Mouse (Mus musculus) neural tube, embryonic 12.5 days (tissue): ENCODE results near the gene Aifm1. TPM values are rescaled to one million over a fixed set of nuclear protein-coding genes. Genes with fewer than 3 reads are reported as not detected.
"Not testable (repeated sequence)": the region's sequence is repeated elsewhere in the genome, so short reads cannot be mapped to it uniquely, and the experiment has no call there.

Experiments
- ATAC-seq: fragments of 200-750 bp; cut with Nextera tagmentation; 2 replicates; pipeline ENCODE4 v1.8.0; 2017; ENCODE audit warnings: low read depth, mild to moderate bottlenecking, moderate TSS enrichment, moderate library complexity; ENCODE audit not compliant: low FRiP score
- H3K27ac ChIP-seq: fragments of 300-500 bp; sonication (generic); 2 replicates; pipeline ENCODE4 v1.5.1; 2016
- H3K27me3 ChIP-seq: fragments of 300-500 bp; sonication (generic); replicated peaks from 2 replicates; pipeline ENCODE4 v1.6.1; 2016; ENCODE audit warnings: mild to moderate bottlenecking
- H3K36me3 ChIP-seq: fragments of 300-500 bp; sonication (generic); 2 replicates; pipeline ENCODE4 v1.6.1; 2016; ENCODE audit warnings: mild to moderate bottlenecking
- H3K4me1 ChIP-seq: fragments of 300-500 bp; sonication (generic); 2 replicates; pipeline ENCODE4 v1.6.1; 2016
- H3K4me2 ChIP-seq: fragments of 300-500 bp; sonication (generic); replicated peaks from 2 replicates; pipeline ENCODE4 v1.6.1; 2016; ENCODE audit warnings: mild to moderate bottlenecking
- H3K4me3 ChIP-seq: fragments of 300-500 bp; sonication (generic); 2 replicates; pipeline ENCODE4 v1.5.1; 2016
- H3K9ac ChIP-seq: fragments of 300-500 bp; sonication (generic); 2 replicates; pipeline ENCODE4 v1.6.1; 2016; ENCODE audit warnings: mild to moderate bottlenecking
- H3K9me3 ChIP-seq: fragments of 300-500 bp; sonication (generic); 2 replicates; pipeline ENCODE4 v1.6.1; 2016; ENCODE audit warnings: mild to moderate bottlenecking
- WGBS: fragments of 180-500 bp; shearing (Covaris S2); methylation state at CpG from one replicate; pipeline ENCODE4 v1.1.7; 2016; 5-methylcytosine and 5-hydroxymethylcytosine counted together
- polyA plus RNA-seq: library from polyadenylated mRNA; unstranded; fragments of >200 nt; fragmentation: Nextera tagmentation; extraction: Ambion mirVana; gene quantifications from 2 replicates; pipeline ENCODE4 v1.2.1, GENCODE M21; 2016

Aifm1 gene
- polyA plus RNA-seq, 1 experiment from 2014 or later = 58.8 TPM

GRCm38 (mm10) chrX:48453736-48454494 lies 59.4 kb downstream of the Aifm1 start:
- Histone ChIP-seq H3K4me1 (peaks cover 4% of the 10 kb centered on the region; the same call in 1 of the 2 replicates), H3K9ac (no peak overlapping the region), H3K27me3 (peaks cover 32% of the 10 kb centered on the region), H3K4me2 (peak overlapping the region; percentile 54), H3K36me3 (no peaks in the 10 kb centered on the region), H3K27ac (no peak overlapping the region), H3K9me3 (no peaks in the 10 kb centered on the region), H3K4me3 (peak overlapping the region; percentile 36)
- WGBS = 21% methylated on average over 85 of the region's 91 CpGs
- peak; percentile 59 for ATAC-seq

- H3K36me3 ChIP-seq = no peaks in the 10 kb centered on the region
- no peak for ATAC-seq
- 16% methylated on average over 64 of the region's 71 CpGs for WGBS
- no peak overlapping the region for H3K9ac ChIP-seq
- no peaks in the 10 kb centered on the region for H3K9me3 ChIP-seq
- no peak overlapping the region for H3K27ac ChIP-seq
- peak overlapping the region; percentile 36 for H3K4me3 ChIP-seq
- peak overlapping the region; percentile 54 for H3K4me2 ChIP-seq
- H3K4me1 ChIP-seq = peaks cover 4% of the 10 kb centered on the region; the same call in 1 of the 2 replicates
- peaks cover 32% of the 10 kb centered on the region for H3K27me3 ChIP-seq
Observed at GRCm38 (mm10) chrX:48452931-48453673, 60.3 kb downstream of the Aifm1 start.

- H3K27me3 ChIP-seq = peaks cover 32% of the 10 kb centered on the region
- no peaks in the 10 kb centered on the region for H3K9me3 ChIP-seq
- no peaks in the 10 kb centered on the region for H3K36me3 ChIP-seq
- H3K9ac ChIP-seq = no peak overlapping the region
- H3K27ac ChIP-seq = no peak overlapping the region
- H3K4me3 ChIP-seq = no peak overlapping the region
- peaks cover 4% of the 10 kb centered on the region; the same call in 1 of the 2 replicates for H3K4me1 ChIP-seq
- no peak for ATAC-seq
- 33% methylated on average over 9 of the region's 9 CpGs for WGBS
- peak overlapping the region; percentile 54 for H3K4me2 ChIP-seq
Observed at GRCm38 (mm10) chrX:48452231-48452890, 61.0 kb downstream of the Aifm1 start.

- no peak overlapping the region for H3K27ac ChIP-seq
- H3K9me3 ChIP-seq = no peaks in the 10 kb centered on the region
- peaks cover 27% of the 10 kb centered on the region for H3K27me3 ChIP-seq
- peaks cover 4% of the 10 kb centered on the region; the same call in 1 of the 2 replicates for H3K4me1 ChIP-seq
- H3K36me3 ChIP-seq = no peaks in the 10 kb centered on the region
- H3K4me3 ChIP-seq = no peak overlapping the region
- 22% methylated on average over 10 of the region's 10 CpGs for WGBS
- no peak for ATAC-seq
- H3K9ac ChIP-seq = no peak overlapping the region
- no peak overlapping the region for H3K4me2 ChIP-seq
Observed at GRCm38 (mm10) chrX:48449646-48450045, 63.7 kb downstream of the Aifm1 start.

GRCm38 (mm10) chrX:48444677-48445076 lies 68.7 kb downstream of the Aifm1 start:
- H3K9ac ChIP-seq = no peak overlapping the region
- no peaks in the 10 kb centered on the region for H3K9me3 ChIP-seq
- no peak for ATAC-seq
- no peaks in the 10 kb centered on the region for H3K27me3 ChIP-seq
- H3K4me3 ChIP-seq = no peak overlapping the region
- H3K4me2 ChIP-seq = no peak overlapping the region
- no peak overlapping the region for H3K27ac ChIP-seq
- H3K4me1 ChIP-seq = peaks cover 2% of the 10 kb centered on the region; the same call in 1 of the 2 replicates
- H3K36me3 ChIP-seq = no peaks in the 10 kb centered on the region
- 88% methylated on average over 4 of the region's 4 CpGs for WGBS

GRCm38 (mm10) chrX:48441954-48442353 lies 71.4 kb downstream of the Aifm1 start:
- WGBS = 87% methylated on average over 7 of the region's 7 CpGs
- Histone ChIP-seq H3K4me3 (no peak overlapping the region), H3K9ac (no peak overlapping the region), H3K4me2 (no peak overlapping the region), H3K27me3 (no peaks in the 10 kb centered on the region), H3K4me1 (no peaks in the 10 kb centered on the region), H3K27ac (no peak overlapping the region), H3K36me3 (no peaks in the 10 kb centered on the region), H3K9me3 (no peaks in the 10 kb centered on the region)
- ATAC-seq = no peak

GRCm38 (mm10) chrX:48441548-48441947 lies 71.8 kb downstream of the Aifm1 start:
- Histone ChIP-seq H3K4me2 (no peak overlapping the region), H3K4me3 (no peak overlapping the region), H3K36me3 (no peaks in the 10 kb centered on the region), H3K9ac (no peak overlapping the region), H3K27ac (no peak overlapping the region), H3K27me3 (no peaks in the 10 kb centered on the region), H3K9me3 (no peaks in the 10 kb centered on the region), H3K4me1 (no peaks in the 10 kb centered on the region)
- ATAC-seq = no peak
- WGBS = 86% methylated on average over 6 of the region's 6 CpGs

- Histone ChIP-seq H3K4me3 (no peak overlapping the region), H3K4me2 (no peak overlapping the region), H3K27me3 (no peaks in the 10 kb centered on the region), H3K27ac (no peak overlapping the region), H3K36me3 (no peaks in the 10 kb centered on the region), H3K4me1 (no peaks in the 10 kb centered on the region), H3K9me3 (no peaks in the 10 kb centered on the region), H3K9ac (no peak overlapping the region)
- no peak for ATAC-seq
- 70% methylated on average over 4 of the region's 4 CpGs for WGBS
Observed at GRCm38 (mm10) chrX:48439036-48439435, 74.3 kb downstream of the Aifm1 start.

- not testable (repeated sequence) for H3K27ac ChIP-seq, H3K27me3 ChIP-seq, H3K4me1 ChIP-seq, H3K36me3 ChIP-seq, ATAC-seq, H3K4me3 ChIP-seq, H3K4me2 ChIP-seq, H3K9me3 ChIP-seq, H3K9ac ChIP-seq
- 91% methylated on average over 6 of the region's 7 CpGs for WGBS
Observed at GRCm38 (mm10) chrX:48436082-48436481, 77.3 kb downstream of the Aifm1 start.

- no peak overlapping the region for H3K4me2 ChIP-seq
- WGBS = 82% methylated on average over 9 of the region's 9 CpGs
- H3K9me3 ChIP-seq = no peaks in the 10 kb centered on the region
- no peak overlapping the region for H3K9ac ChIP-seq
- no peak overlapping the region for H3K27ac ChIP-seq
- no peaks in the 10 kb centered on the region for H3K27me3 ChIP-seq
- ATAC-seq = no peak
- no peaks in the 10 kb centered on the region for H3K36me3 ChIP-seq
- H3K4me3 ChIP-seq = no peak overlapping the region
- H3K4me1 ChIP-seq = no peaks in the 10 kb centered on the region
Observed at GRCm38 (mm10) chrX:48435477-48435900, 77.9 kb downstream of the Aifm1 start.

- Histone ChIP-seq H3K27ac (no peak overlapping the region), H3K9ac (no peak overlapping the region), H3K36me3 (no peaks in the 10 kb centered on the region), H3K9me3 (no peaks in the 10 kb centered on the region), H3K4me1 (no peaks in the 10 kb centered on the region), H3K4me2 (no peak overlapping the region), H3K4me3 (no peak overlapping the region), H3K27me3 (no peaks in the 10 kb centered on the region)
- WGBS = 88% methylated on average over 1 of the region's 1 CpGs
- ATAC-seq = no peak
Observed at GRCm38 (mm10) chrX:48434251-48434650, 79.1 kb downstream of the Aifm1 start.

GRCm38 (mm10) chrX:48433527-48433899 lies 79.8 kb downstream of the Aifm1 start:
- Histone ChIP-seq H3K27me3 (no peaks in the 10 kb centered on the region), H3K9ac (no peak overlapping the region), H3K4me2 (no peak overlapping the region), H3K4me3 (no peak overlapping the region), H3K36me3 (no peaks in the 10 kb centered on the region), H3K4me1 (no peaks in the 10 kb centered on the region), H3K9me3 (no peaks in the 10 kb centered on the region), H3K27ac (no peak overlapping the region)
- WGBS = 40% methylated on average over 6 of the region's 6 CpGs
- no peak for ATAC-seq
